Mouse (Mus musculus) midbrain, postnatal 0 days (tissue): ENCODE data around the gene Clasp1. TPM values are rescaled to one million over a fixed set of nuclear protein-coding genes. Genes with fewer than 3 reads are reported as not detected.

ENCODE experiments used
- ATAC-seq: fragments of 200-750 bp; cut with Nextera tagmentation; 2 replicates; pipeline ENCODE4 v1.8.0; 2017; ENCODE audit warnings: moderate number of reproducible peaks, mild to moderate bottlenecking, moderate TSS enrichment, moderate library complexity; ENCODE audit not compliant: low FRiP score
- DNase-seq: peaks from one replicate; pipeline ENCODE4 v3.0.0-alpha.2; 2015; ENCODE audit warnings: low spot score
- H3K27ac ChIP-seq: fragments of 300-500 bp; sonication (generic); 2 replicates; pipeline ENCODE4 v1.5.1; 2014; ENCODE audit warnings: low read depth, mild to moderate bottlenecking, low read length, mixed read lengths
- H3K27me3 ChIP-seq: fragments of 300-500 bp; sonication (generic); 2 replicates; pipeline ENCODE4 v1.6.1; 2014; ENCODE audit warnings: low read length, control low read depth, mixed read lengths; ENCODE audit not compliant: insufficient read depth
- H3K36me3 ChIP-seq: fragments of 300-500 bp; sonication (generic); 2 replicates; pipeline ENCODE4 v1.6.1; 2014; ENCODE audit warnings: low read length, control low read depth, mixed read lengths; ENCODE audit not compliant: insufficient read depth
- H3K4me1 ChIP-seq: fragments of 300-500 bp; sonication (generic); 2 replicates; pipeline ENCODE4 v1.6.1; 2014; ENCODE audit warnings: mild to moderate bottlenecking, control low read depth, antibody characterized with exemption, low read length, mixed read lengths; ENCODE audit not compliant: insufficient read depth
- H3K4me2 ChIP-seq: fragments of 300-500 bp; sonication (generic); 2 replicates; pipeline ENCODE4 v1.6.1; 2014; ENCODE audit warnings: low read depth, mild to moderate bottlenecking, low read length, mixed read lengths; ENCODE audit not compliant: poor library complexity, severe bottlenecking
- H3K4me3 ChIP-seq: fragments of 300-500 bp; sonication (generic); 2 replicates; pipeline ENCODE4 v1.5.1; 2014; ENCODE audit warnings: low read depth, mild to moderate bottlenecking, low read length, moderate library complexity
- H3K9ac ChIP-seq: fragments of 300-500 bp; sonication (generic); replicated peaks from 2 replicates; pipeline ENCODE4 v1.6.1; 2014; ENCODE audit warnings: mild to moderate bottlenecking, low read length, moderate library complexity, mixed read lengths; ENCODE audit not compliant: poor library complexity, severe bottlenecking
- H3K9me3 ChIP-seq: fragments of 300-500 bp; sonication (generic); 2 replicates; pipeline ENCODE4 v1.6.1; 2016; ENCODE audit warnings: low read length, control low read depth
- CTCF ChIP-seq: IDR thresholded peaks from 2 replicates; pipeline ENCODE4 v1.5.1; 2016; ENCODE audit warnings: antibody characterized with exemption, mild to moderate bottlenecking
- WGBS: fragments of 180-500 bp; shearing (Covaris S2); extraction: QIAGEN DNeasy Blood & Tissue Kit; methylation state at CpG from one replicate; pipeline ENCODE4 v1.1.7; 2014; 5-methylcytosine and 5-hydroxymethylcytosine counted together
- polyA plus RNA-seq: library from polyadenylated mRNA; unstranded; fragments of >200 nt; fragmentation: Nextera tagmentation; extraction: Ambion mirVana; gene quantifications from 2 replicates; pipeline ENCODE4 v1.2.1, GENCODE M21; 2015
- total RNA-seq: library from RNA; depleted of rRNA; stranded (reverse); fragments of >200 nt; gene quantifications from 2 replicates; pipeline ENCODE4 v1.2.3, GENCODE M21; 2014

Gene Clasp1
- total and polyA plus RNA-seq, 2 experiments from 2014 or later: 75.9 to 141 TPM

- ATAC-seq: no peak
Measured at GRCm38 (mm10) chr1:118409249-118409648, 20.4 kb downstream of the Clasp1 start.

GRCm38 (mm10) chr1:118410824-118411223, 22.0 kb downstream of the Clasp1 start:
- H3K9ac ChIP-seq: no peak overlapping the region
- ATAC-seq (no peak), DNase-seq (no peak)
- H3K4me1 ChIP-seq: no peaks in the 10 kb centered on the region
- no peak overlapping the region for H3K27ac ChIP-seq
- 87% methylated on average over 5 of the region's 5 CpGs for WGBS
- no peaks in the 10 kb centered on the region for H3K9me3 ChIP-seq
- H3K27me3 ChIP-seq: no peaks in the 10 kb centered on the region
- H3K4me3 ChIP-seq: no peak overlapping the region
- no peaks in the 10 kb centered on the region for H3K36me3 ChIP-seq
- no peak overlapping the region for H3K4me2 ChIP-seq
- no peak for TF ChIP-seq CTCF

More at GRCm38 (mm10) chr1:118409249-118409648, 20.4 kb downstream of the Clasp1 start:
- WGBS: 67% methylated on average over 4 of the region's 4 CpGs
- Histone ChIP-seq H3K36me3 (no peaks in the 10 kb centered on the region), H3K9me3 (no peaks in the 10 kb centered on the region), H3K4me1 (no peaks in the 10 kb centered on the region), H3K9ac (no peak overlapping the region), H3K4me3 (no peak overlapping the region), H3K27ac (no peak overlapping the region), H3K27me3 (no peaks in the 10 kb centered on the region), H3K4me2 (no peak overlapping the region)
- no peak for DNase-seq
- no peak for TF ChIP-seq CTCF

DNA sequence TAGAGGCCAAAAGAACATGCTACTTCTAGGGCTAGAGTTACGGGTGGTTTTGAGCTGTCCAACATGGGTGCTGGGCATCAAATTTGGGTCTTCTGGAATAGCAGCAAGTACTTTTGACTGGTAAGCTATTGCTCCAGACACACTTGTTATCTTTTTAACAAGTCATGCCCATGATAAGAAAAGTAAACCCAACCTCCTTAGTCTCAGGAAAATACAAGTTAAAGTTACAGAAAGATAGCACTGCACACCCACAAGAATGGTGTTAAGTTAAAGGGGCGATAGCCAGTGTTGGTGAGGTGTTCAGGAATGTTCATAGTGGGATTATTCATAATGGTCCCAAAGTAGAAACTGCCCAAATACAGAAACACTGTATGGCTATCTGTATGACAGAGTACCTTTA, 24.3 kb downstream of the Clasp1 start:
- WGBS: 94% methylated on average over 2 of the region's 2 CpGs
- TF ChIP-seq CTCF: no peak
- Histone ChIP-seq H3K27me3 (no peaks in the 10 kb centered on the region), H3K36me3 (no peaks in the 10 kb centered on the region), H3K9ac (no peak overlapping the region), H3K9me3 (no peaks in the 10 kb centered on the region), H3K27ac (no peak overlapping the region), H3K4me1 (no peaks in the 10 kb centered on the region), H3K4me2 (no peak overlapping the region), H3K4me3 (no peak overlapping the region)
- no peak for ATAC-seq
- no peak for DNase-seq

DNA sequence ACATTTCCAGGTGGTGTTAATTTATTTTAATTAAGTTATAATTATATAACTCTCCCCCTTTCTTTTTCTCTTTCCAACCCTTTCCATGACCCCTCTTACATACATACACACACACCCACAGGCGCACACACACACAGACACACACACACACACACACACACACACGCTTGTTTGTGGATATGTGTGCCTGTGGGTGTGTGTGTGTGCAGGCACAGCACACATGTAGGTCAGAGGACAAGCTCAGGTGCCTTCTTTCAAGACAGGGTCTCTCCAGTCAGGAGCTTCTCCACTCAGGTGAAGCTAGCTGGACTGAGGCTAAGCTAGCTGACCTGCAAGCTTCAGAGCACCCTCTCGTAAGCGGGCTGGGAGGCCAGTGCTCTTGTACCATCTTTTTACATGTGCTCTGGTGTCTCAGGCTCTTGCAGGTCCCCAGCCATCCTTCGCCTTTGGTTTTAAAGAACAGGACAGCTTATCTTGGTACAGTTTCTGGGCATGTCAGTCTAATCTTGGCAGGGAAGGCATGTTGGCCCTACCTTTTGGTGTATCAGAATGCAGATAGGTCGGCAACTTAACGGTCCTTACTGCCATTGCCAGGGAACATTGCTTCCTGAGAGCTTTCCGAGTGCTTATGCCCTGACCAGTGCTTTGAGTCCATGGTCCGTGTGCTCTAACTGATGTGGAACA, 28.3 kb downstream of the Clasp1 start:
- ATAC-seq (no peak), DNase-seq (no peak)
- Histone ChIP-seq H3K9ac (no peak overlapping the region), H3K27ac (no peak overlapping the region), H3K9me3 (no peaks in the 10 kb centered on the region), H3K27me3 (no peaks in the 10 kb centered on the region), H3K4me1 (no peaks in the 10 kb centered on the region), H3K4me2 (no peak overlapping the region), H3K4me3 (no peak overlapping the region), H3K36me3 (peaks cover 14% of the 10 kb centered on the region; the same call in 1 of the 2 replicates)
- no peak for TF ChIP-seq CTCF
- WGBS: 97% methylated on average over 9 of the region's 9 CpGs

DNA sequence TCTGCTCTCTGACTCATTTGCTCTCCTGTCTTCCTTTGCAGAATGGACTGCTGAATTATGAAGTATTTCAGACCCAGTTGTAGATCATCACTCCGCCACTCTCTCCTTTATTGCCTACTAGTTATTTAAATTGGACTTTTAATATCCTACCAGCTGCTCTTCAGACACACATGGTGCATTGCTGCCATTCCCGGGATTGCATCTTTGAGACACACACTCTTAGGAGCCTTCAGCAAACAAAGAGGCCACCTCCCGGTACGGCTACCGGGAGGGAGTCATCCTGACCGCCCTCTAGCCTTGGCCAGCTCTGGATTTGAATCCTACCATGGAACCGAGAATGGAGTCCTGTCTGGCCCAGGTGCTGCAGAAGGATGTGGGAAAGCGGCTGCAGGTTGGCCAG, 30.5 kb downstream of the Clasp1 start:
- H3K4me1 ChIP-seq: no peaks in the 10 kb centered on the region
- H3K27me3 ChIP-seq: no peaks in the 10 kb centered on the region
- H3K9ac ChIP-seq: no peak overlapping the region
- WGBS: 92% methylated on average over 8 of the region's 8 CpGs
- no peaks in the 10 kb centered on the region for H3K9me3 ChIP-seq
- no peak for TF ChIP-seq CTCF
- DNase-seq (no peak), ATAC-seq (no peak)
- H3K4me3 ChIP-seq: no peak overlapping the region
- no peak overlapping the region for H3K27ac ChIP-seq
- no peak overlapping the region for H3K4me2 ChIP-seq
- peaks cover 14% of the 10 kb centered on the region; the same call in 1 of the 2 replicates for H3K36me3 ChIP-seq

DNA sequence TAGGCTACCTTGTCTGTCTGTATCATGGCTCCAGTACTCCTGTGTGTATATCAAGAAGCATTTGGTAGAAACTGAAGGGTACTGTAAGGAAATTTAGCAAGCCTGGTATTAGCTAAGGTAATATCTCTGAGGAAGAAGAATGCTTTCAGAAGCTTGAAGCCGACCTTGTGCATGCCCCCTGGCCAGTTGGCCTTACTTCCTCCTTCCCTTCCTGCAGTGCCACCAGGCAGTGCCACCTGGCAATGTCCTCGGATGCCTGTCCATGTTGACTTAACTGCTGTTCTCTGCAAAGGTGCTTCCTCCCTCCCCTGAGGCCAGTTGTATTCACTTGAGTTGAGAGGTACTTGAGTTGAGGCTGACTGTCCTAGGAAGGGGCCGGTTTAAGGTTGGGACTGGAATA, 32.3 kb downstream of the Clasp1 start:
- no peaks in the 10 kb centered on the region for H3K4me1 ChIP-seq
- no peaks in the 10 kb centered on the region for H3K27me3 ChIP-seq
- H3K4me3 ChIP-seq: no peak overlapping the region
- DNase-seq (no peak), ATAC-seq (no peak)
- WGBS: 86% methylated on average over 3 of the region's 3 CpGs
- no peak overlapping the region for H3K9ac ChIP-seq
- no peaks in the 10 kb centered on the region for H3K9me3 ChIP-seq
- no peak overlapping the region for H3K4me2 ChIP-seq
- no peak overlapping the region for H3K27ac ChIP-seq
- TF ChIP-seq CTCF: no peak
- peaks cover 14% of the 10 kb centered on the region; the same call in 1 of the 2 replicates for H3K36me3 ChIP-seq
